Mouse (Mus musculus) olfactory bulb, adult 2 months (tissue): ENCODE measurements around the gene Treml4.

ENCODE experiments used
- CTCF ChIP-seq: fragments of 200-500 bp; IDR thresholded peaks from 2 replicates; pipeline ENCODE4 v1.5.1; 2012; ENCODE audit warnings: low read depth, mild to moderate bottlenecking, low read length, moderate library complexity; ENCODE audit not compliant: insufficient read depth
- POLR2A ChIP-seq: fragments of 200-500 bp; IDR thresholded peaks from 2 replicates; pipeline ENCODE4 v1.6.1; 2012; ENCODE audit warnings: mild to moderate bottlenecking, low read depth, low read length, moderate library complexity; ENCODE audit not compliant: insufficient read depth

DNA sequence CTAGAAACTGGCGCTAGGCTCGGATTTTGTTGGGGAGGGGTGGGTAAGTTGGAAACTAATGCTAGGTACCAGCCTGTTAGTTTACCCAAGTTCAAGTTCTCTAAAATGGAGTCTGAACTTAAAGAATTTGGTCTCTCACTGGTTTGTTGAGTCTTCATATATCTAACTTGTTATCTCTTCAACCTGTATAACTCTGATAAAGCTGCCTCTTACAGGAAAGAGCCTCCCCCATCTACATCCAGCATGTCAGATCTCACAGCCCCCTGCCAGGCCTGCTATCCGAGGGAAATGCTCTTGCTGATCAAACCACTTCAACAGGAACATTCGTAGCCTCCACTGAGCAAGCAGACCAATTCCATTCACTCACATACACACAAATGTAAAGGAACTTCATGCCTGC is 14.9 kb downstream of the Treml4 start:
- TF ChIP-seq CTCF (no peak), POLR2A (no peak)
